ENCODE assay signal across 9 mouse cellular contexts in genomic region chr17:11978260-11978821, GRCm38 (mm10).
DNase-seq lines count a peak whose midpoint lies in the region; ATAC-seq lines count a peak whose summit lies in the region.
"Had no signal": no experiment of that assay in that cellular context is flagged by ENCODE, and none has a peak within 500 bp of the region (broad histone marks: within the 10 kb centered on the region; RNA-seq: fewer than 3 reads in every experiment).

No protein-coding gene starts in this region.

- no peaks in the 10 kb centered on the region; the same call in 1 of the 2 replicates for H3K27me3 ChIP-seq in embryonic facial prominence, embryonic 14.5 days (replicated peaks; ENCODE audit: control insufficient read depth, insufficient read depth, low read length)
- no peaks in the 10 kb centered on the region for H3K27me3 ChIP-seq in neural tube, embryonic 13.5 days

- 37% methylated on average over 17 of the region's 17 CpGs for WGBS in embryonic facial prominence, embryonic 14.5 days
- WGBS in neural tube, embryonic 13.5 days: 28% methylated on average over 17 of the region's 17 CpGs

- H3K9me3 ChIP-seq in embryonic facial prominence, embryonic 14.5 days (ENCODE audit: control insufficient read depth, low read length): no peaks in the 10 kb centered on the region
- H3K9me3 ChIP-seq in neural tube, embryonic 13.5 days: no peaks in the 10 kb centered on the region

- no peak overlapping the region for H3K27ac ChIP-seq in embryonic facial prominence, embryonic 14.5 days (replicated peaks; ENCODE audit: low read depth, low read length)
- peak overlapping the region; percentile 65 for H3K27ac ChIP-seq in neural tube, embryonic 13.5 days (replicated peaks)

- 0 out of 2 replicates have a peak, but pooled peaks cover 3% of the 10 kb centered on the region for H3K4me1 ChIP-seq in embryonic facial prominence, embryonic 14.5 days (ENCODE audit: control insufficient read depth, insufficient read depth, low read length)
- peaks cover 32% of the 10 kb centered on the region for H3K4me1 ChIP-seq in neural tube, embryonic 13.5 days (replicated peaks)

- peak; percentile 59 for DNase-seq in layer of hippocampus, adult 11-12 months (ENCODE audit: low spot score)
- DNase-seq in layer of hippocampus, adult 9-10 months (ENCODE audit: low spot score): no peak
- DNase-seq in embryonic facial prominence, embryonic 14.5 days (ENCODE audit: low spot score): peak; percentile 49
- DNase-seq in layer of hippocampus, postnatal 10 days (ENCODE audit: low spot score in 2 of 2): peak; percentile 53 to 64
- DNase-seq in Muller cell, postnatal 12 days (ENCODE audit: inconsistent ontology term): no peak
- no peak for DNase-seq in lung, postnatal 25 days (ENCODE audit: low spot score)
- DNase-seq: heart, postnatal 4 days had no signal

- H3K4me2 ChIP-seq in embryonic facial prominence, embryonic 14.5 days (ENCODE audit: low read depth, low read length): 0 out of 2 replicates have a peak overlapping the region, but pooled peaks have one; percentile 11
- peak overlapping the region; percentile 2; the same call in 1 of the 2 replicates for H3K4me2 ChIP-seq in neural tube, embryonic 13.5 days

- H3K9ac ChIP-seq in embryonic facial prominence, embryonic 14.5 days (ENCODE audit: low read depth, low read length): no peak overlapping the region
- no peak overlapping the region for H3K9ac ChIP-seq in neural tube, embryonic 13.5 days

- H3K36me3 ChIP-seq in embryonic facial prominence, embryonic 14.5 days (ENCODE audit: control insufficient read depth, insufficient read depth, low read length): no peaks in the 10 kb centered on the region
- H3K36me3 ChIP-seq in neural tube, embryonic 13.5 days: no peaks in the 10 kb centered on the region

- no peak for ATAC-seq in embryonic facial prominence, embryonic 14.5 days (ENCODE audit: low read depth)
- peak; percentile 54 for ATAC-seq in neural tube, embryonic 13.5 days (ENCODE audit: low read depth)
- no peak for ATAC-seq in inflammation-experienced regulatory T-cells, adult 6 months

- no peak overlapping the region for H3K4me3 ChIP-seq in embryonic facial prominence, embryonic 14.5 days (ENCODE audit: low read depth, low read length)
- no peak overlapping the region for H3K4me3 ChIP-seq in neural tube, embryonic 13.5 days

Comparison
In these comparisons a context has a peak if more than half of its experiments do, and no peak if none do; other contexts are left out.
1. DNase-seq: peak in layer of hippocampus, adult 11-12 months (single experiment), embryonic facial prominence, embryonic 14.5 days (single experiment) and layer of hippocampus, postnatal 10 days (2 of 2); none in layer of hippocampus, adult 9-10 months (single experiment), Muller cell, postnatal 12 days (single experiment) and lung, postnatal 25 days (single experiment).